Mouse (Mus musculus): ENCODE results near the gene Gm6902.
"Not testable (repeated sequence)": the region's sequence is repeated elsewhere in the genome, so short reads cannot be mapped to it uniquely, and the experiment has no call there.

Gene Gm6902

GRCm38 (mm10) chr7:23278800-23279199 is at the start of gene Gm6902:
Gene Gm6902, minus strand, starts transcription at chr7:23278900.
- DNase-seq (ENCODE audit: low spot score in 2 of 2), result not testable (repeated sequence)

GRCm38 (mm10) chr7:23300892-23301291 is 22.2 kb upstream of the Gm6902 start, which contains the start of gene Nlrp4e:
Gene Nlrp4e, plus strand, starts transcription at chr7:23301192.
- not testable (repeated sequence) for DNase-seq (ENCODE audit: low spot score in 2 of 2)

- DNase-seq (ENCODE audit: low spot score in 2 of 2), result not testable (repeated sequence)
Measured at GRCm38 (mm10) chr7:23251582-23251981, 27.1 kb downstream of the Gm6902 start, which contains the start of gene Vmn1r166. Gene Vmn1r166, minus strand, starts transcription at chr7:23251682.
